Mouse (Mus musculus) cerebellum, adult 11 months (tissue): Measurements from ENCODE around the gene Tgfb1.
"Not testable (repeated sequence)": the region's sequence is repeated elsewhere in the genome, so short reads cannot be mapped to it uniquely, and the experiment has no call there.

Experiments used
- DNase-seq: peaks from one replicate; pipeline ENCODE4 v3.0.0; 2022

The Tgfb1 gene

GRCm38 (mm10) chr7:25707581-25708292 lies 20.9 kb downstream of the Tgfb1 start:
- no peak for DNase-seq

GRCm38 (mm10) chr7:25709961-25710360 lies 23.2 kb downstream of the Tgfb1 start:
- no peak for DNase-seq

GRCm38 (mm10) chr7:25710519-25711130 lies 23.8 kb downstream of the Tgfb1 start:
- DNase-seq, result no peak

- DNase-seq, result no peak
Observed at GRCm38 (mm10) chr7:25711165-25711564, 24.4 kb downstream of the Tgfb1 start.

GRCm38 (mm10) chr7:25711731-25712197 lies 25.0 kb downstream of the Tgfb1 start:
- peak; percentile 56 for DNase-seq

GRCm38 (mm10) chr7:25712801-25713200 lies 26.0 kb downstream of the Tgfb1 start:
- DNase-seq, result no peak

GRCm38 (mm10) chr7:25714581-25714980 lies 27.8 kb downstream of the Tgfb1 start:
- DNase-seq, result no peak

- DNase-seq, result no peak
Observed at GRCm38 (mm10) chr7:25715731-25716271, 29.0 kb downstream of the Tgfb1 start.

- no peak for DNase-seq
Observed at GRCm38 (mm10) chr7:25717478-25717877, 30.7 kb downstream of the Tgfb1 start.

GRCm38 (mm10) chr7:25718788-25719417 lies 32.1 kb downstream of the Tgfb1 start, which contains the start of gene Ccdc97:
Gene Ccdc97, minus strand, starts transcription at chr7:25719088.
- DNase-seq, result peak; percentile 93

- peak; percentile 72 for DNase-seq
Observed at GRCm38 (mm10) chr7:25719761-25720610, 33.2 kb downstream of the Tgfb1 start.

GRCm38 (mm10) chr7:25720760-25721159 lies 34.0 kb downstream of the Tgfb1 start:
- DNase-seq, result no peak

- not testable (repeated sequence) for DNase-seq
Observed at GRCm38 (mm10) chr7:25721776-25722175, 35.0 kb downstream of the Tgfb1 start.

- no peak for DNase-seq
Observed at GRCm38 (mm10) chr7:25725886-25726285, 39.1 kb downstream of the Tgfb1 start.

GRCm38 (mm10) chr7:25727800-25728199 lies 41.0 kb downstream of the Tgfb1 start:
- no peak for DNase-seq

GRCm38 (mm10) chr7:25729396-25729795 lies 42.6 kb downstream of the Tgfb1 start:
- no peak for DNase-seq

GRCm38 (mm10) chr7:25729862-25730261 lies 43.1 kb downstream of the Tgfb1 start:
- no peak for DNase-seq

GRCm38 (mm10) chr7:25731294-25732055 lies 44.7 kb downstream of the Tgfb1 start:
- no peak for DNase-seq

- DNase-seq, result no peak
Observed at GRCm38 (mm10) chr7:25734991-25735390, 48.2 kb downstream of the Tgfb1 start.

GRCm38 (mm10) chr7:25736920-25737319 lies 50.1 kb downstream of the Tgfb1 start:
- no peak for DNase-seq

- no peak for DNase-seq
Observed at GRCm38 (mm10) chr7:25738277-25738676, 51.5 kb downstream of the Tgfb1 start.

- DNase-seq, result no peak
Observed at GRCm38 (mm10) chr7:25746844-25747243, 60.0 kb downstream of the Tgfb1 start.
